Mouse (Mus musculus): ENCODE data around the gene Rerg.

Gene Rerg

DNA sequence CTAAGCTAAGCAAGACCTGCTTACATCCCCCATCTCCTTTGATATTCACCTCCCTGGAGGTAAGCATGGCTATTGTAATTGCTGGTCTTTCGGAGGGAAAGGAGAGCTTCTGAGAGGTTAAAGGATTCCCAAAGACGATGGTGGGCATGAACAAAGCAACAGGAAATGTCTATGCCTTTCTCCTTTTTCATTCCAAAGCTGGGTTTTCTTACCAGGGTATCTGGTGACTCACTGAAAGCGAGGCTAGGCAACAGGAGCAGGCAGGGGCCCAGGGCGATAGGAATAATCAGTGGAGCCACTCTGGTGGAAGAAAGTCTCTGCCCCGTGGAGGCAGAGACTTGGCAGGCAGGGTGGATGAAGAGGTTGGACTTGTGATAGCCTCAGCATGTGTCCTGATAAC lies at the start of gene Rerg:
Rerg (minus strand) TSS at position 272 of the 400 bp plus-strand sequence.
- no peak for DNase-seq (ENCODE audit: low spot score)

DNA sequence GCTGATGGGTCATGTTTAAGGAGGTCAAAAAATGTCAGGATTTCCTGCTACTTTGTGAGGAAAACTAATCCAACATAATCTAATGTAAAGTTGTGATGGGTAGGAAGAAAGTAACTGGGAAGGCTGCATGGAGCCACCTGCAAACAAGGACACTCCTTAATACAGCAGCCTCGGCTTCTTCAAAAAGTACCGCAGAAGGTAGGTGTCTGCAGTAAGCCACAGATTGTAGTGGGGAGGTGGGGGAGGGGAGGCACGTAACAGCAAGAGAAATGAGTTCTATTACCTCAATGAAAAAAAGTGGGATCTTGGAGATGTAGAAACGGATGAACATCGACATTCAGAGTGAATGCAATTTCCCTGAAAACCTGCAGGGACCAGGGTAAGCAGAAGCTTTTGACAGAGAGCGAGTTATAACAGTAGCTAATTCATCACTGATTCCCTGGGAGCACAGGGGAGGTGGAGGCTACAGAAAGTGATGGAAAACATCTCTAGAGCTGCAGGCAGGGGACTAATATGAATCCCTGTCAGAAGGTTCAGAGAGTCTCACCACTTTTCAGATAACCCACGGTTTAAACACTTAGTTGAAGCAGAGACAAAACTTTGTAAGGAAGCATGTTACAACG lies 47.7 kb upstream of the Rerg start:
- no peak for DNase-seq (ENCODE audit: low spot score)

DNA sequence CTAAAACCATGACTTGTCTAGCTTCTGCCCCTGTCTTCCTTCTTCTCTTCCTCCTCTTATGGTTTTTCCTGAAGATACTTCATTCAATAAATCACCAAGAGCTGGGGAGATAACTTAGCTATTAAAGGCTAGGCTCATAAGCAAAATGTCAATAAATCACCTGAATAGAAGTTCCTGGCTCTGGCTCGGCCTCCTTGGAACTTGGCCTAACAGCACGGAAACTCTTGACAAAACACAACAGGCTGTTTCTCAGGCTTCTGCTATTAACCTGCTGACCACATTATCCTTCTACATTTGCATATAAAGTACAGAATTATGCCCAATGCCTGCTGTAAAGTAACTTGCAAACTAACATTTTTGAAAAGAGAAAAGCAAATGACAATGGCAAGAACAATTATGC lies 41.1 kb upstream of the Rerg start:
- no peak for DNase-seq (ENCODE audit: low spot score)

DNA sequence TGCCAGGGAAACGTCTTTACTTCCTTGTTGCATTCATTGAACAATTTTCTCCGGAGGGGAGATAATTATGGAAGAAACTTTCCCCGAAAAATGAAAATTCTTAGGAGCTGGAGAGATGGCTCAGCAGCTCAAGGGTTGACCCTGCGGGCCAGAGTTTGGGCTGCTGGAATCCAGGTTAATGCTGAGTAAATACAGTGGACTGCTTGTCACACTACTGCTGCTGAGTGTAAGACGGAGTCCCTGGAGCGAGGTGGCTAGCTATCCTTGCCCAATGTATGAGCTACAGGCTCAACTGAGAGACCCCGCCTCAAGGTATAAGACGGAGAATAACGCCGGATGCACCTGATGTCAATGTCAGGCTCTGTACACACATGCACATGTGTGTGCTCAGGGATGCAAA lies 40.7 kb upstream of the Rerg start:
- no peak for DNase-seq (ENCODE audit: low spot score)

DNA sequence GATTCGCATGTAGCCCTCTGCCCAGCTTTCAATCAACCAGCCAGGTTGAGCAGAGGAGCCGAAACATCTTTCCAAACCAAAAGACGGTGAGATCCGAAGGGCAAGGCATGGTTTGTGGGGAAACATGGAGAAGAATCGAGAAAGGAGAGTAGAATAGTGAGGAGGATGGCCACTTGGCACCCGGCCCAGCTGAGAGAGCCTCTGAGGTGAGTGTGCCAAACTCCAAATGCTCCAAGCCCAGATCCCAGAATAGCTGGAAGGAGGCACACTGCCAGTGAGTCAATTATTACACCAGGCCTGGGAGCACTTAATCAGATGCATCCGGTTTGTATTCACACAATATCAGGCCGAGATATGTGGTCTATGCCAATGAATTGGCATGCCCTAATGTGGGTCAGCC lies 39.7 kb upstream of the Rerg start:
- no peak for DNase-seq (ENCODE audit: low spot score)

DNA sequence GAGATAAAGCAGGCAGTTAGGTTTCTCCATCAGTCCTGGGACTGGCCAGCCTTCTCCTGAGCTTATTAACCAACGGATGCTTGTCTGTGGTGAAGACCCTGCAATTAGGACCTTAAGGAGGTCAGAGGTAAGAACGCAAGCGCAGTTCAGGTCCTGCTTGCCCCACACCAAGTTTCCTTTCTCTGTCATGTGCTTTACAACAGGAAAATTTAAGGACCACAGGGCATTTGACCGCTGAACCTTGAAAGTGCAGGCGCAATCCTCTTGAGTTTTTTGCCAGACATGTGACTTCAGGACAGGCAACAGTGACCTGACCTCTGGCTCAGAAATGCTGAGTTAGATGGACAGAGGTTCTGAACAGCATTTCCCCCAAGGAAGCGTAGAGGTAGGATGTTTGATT lies 36.8 kb upstream of the Rerg start:
- DNase-seq (ENCODE audit: low spot score): no peak

DNA sequence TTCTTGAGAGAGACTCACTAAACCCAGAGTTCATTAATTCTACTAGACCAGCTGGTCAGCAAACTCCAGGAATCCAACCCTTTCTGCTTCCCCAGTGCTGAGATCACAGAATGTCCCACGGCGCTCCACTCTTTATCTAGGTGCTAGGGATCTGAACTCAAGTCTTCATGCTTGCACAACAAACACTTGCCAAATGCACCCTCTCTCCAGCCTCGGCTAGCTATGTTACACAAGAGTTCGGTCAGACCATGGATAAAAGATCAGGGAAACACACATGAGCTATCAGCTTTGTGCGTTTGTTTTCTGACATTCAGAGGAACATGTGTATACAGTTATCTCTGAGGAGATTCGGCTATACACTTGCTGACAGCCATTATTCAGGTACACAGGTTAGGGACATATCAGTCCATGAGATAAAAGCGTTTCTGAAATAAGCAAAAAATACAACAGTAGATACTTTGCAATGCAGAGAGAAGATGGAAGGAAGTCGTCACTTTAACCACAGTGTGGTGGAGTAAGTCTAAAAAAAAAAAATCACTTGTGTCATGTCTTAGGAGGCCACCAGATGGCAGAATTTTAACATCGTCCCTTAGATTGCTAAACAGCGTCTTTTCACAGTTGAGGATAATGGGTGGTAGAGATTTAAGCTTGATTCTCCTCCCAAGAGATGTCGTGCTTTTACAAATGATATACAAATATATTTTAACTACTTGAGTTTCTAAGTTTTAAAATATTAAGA lies 35.5 kb upstream of the Rerg start:
- DNase-seq (ENCODE audit: low spot score): peak; percentile 73

DNA sequence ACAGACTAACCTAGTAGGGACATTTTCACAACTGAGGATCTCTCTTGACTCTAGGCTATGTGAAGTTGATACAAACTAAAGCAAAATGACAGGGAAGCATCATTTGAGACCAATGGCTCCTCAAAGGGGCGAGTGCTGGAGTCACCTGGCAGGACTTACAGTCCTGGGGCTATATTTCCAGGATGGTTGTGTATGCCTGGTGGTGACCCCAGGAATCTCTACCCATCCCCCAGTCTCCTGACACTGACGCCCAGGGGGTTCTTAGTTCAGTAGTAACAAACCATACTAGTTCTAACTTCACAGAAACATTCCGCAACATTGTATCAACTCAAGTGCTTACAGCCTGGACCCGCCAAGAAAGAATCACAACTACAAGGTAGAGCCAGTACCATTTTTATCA lies 32.4 kb upstream of the Rerg start:
- no peak for DNase-seq (ENCODE audit: low spot score)

DNA sequence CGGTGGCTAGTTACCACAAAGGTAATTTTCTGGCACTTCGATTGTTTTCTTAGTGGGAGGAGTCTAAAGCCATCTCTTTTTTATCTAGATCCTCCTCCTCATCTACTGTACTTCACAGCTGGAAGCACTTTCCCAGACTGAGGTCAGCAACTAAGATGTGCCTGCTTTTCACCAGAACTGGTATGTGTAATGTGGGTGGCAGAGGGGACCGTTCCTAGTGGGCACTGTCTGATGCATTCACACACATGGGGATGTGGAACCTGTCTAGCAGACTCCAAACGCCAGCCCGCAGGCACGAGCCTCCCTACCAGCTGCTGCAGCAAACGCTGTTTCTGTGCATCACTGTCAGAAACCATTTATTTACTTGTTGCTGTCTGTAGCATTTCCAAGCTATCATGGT lies 31.3 kb upstream of the Rerg start:
- DNase-seq (ENCODE audit: low spot score): peak; percentile 44

DNA sequence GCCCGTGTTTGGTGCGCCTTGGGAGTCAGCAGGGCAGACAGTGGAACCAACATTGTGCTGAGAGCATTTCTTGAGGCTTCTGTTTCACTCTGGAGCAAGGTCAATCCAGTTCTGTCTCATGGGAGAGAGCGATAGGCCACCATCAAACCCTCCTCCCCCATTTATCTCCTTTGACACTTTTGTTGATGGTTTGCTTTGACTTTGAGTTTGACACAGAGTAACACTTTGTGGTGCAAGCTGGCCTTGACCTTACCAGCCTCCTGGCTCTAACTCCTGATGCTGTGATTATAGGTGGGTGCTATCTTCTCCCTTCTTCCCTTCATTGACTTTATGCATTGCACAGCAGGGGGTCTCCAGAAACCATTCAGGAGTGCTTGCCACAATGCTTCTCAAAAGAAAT lies 30.9 kb upstream of the Rerg start:
- DNase-seq (ENCODE audit: low spot score): no peak

DNA sequence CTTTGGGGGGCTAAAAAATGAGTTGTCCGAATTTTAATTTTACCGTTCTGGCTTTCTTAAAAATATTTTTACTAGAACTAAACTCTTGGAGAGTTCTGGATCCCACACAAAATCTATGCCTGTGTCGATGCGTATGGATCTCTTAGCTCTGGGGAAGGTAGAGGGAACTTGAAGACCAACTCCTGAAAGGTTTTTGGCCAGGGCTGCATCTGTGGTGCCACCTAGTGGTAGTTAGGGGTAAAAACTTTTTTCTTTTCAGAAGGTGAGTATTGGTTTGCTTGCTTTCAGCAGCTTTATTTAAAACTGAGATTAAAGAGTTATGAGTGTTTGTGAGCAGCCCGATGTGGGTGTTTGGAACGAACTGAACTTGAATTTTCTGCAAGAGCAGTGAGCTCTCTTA lies 21.8 kb upstream of the Rerg start:
- peak; percentile 76 for DNase-seq (ENCODE audit: low spot score)

DNA sequence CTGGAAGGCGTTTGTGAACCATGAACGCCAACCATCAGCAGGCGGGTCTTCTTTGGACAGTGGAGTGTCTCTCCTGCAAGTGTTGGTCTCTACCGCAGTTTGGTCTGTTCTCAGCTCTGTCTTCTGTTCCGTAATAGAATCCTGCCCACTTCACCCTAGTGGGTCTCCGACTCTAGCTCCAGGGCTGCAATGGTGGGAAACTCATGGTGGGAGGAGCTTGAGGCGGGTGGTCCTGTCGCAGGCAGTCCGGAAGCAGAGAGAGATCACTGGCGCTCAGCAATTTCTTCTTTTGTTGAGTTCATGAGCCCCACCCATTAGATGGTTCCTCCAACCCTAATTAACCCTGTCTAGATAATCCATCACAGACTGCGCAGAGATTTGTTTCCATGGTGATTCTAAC lies 20.7 kb upstream of the Rerg start:
- DNase-seq (ENCODE audit: low spot score): no peak

DNA sequence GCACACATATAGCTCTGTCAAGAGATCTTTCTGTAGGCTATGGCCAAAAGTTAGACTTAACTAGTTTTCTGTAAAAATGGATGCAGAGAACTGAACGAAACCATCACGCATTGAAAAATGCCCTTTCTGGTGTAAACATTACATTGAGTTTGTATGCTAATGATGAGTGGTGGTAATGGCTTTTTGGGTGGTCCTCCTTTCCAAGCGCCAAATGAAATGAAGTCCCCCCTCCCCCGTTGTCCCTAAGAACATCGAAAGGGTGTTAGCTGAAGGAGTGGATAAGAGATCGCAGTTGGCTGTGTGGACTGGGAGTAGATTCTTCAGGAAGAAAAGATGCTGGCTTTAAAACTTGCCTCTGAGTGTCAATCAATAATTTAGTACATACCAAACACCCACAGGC lies 20.3 kb upstream of the Rerg start:
- no peak for DNase-seq (ENCODE audit: low spot score)

DNA sequence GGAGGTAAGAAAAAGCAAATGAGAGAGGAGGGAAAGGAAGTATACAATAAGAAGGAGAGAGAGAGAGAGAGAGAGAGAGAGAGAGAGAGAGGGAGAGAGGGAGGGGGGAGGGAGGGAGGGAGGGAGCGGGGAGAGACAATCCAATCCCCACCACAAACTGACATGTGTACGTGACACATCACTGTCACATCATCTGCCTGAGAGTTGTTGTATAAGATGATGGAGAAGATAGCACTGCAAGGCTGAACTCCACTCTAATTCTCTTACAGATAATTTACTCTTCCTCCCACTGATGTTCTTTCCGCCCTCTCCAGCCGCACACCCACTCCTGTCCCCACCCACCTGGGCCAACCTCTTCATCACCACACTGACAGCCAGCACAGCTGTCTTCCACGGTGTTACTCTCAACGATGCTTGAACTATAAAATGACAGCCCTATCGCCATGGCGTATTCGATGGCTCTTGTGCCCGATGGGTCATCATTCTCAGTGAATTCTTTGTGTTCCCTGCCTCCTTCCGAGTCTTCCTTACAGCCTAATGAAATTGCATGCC lies 18.2 kb upstream of the Rerg start:
- no peak for DNase-seq (ENCODE audit: low spot score)

DNA sequence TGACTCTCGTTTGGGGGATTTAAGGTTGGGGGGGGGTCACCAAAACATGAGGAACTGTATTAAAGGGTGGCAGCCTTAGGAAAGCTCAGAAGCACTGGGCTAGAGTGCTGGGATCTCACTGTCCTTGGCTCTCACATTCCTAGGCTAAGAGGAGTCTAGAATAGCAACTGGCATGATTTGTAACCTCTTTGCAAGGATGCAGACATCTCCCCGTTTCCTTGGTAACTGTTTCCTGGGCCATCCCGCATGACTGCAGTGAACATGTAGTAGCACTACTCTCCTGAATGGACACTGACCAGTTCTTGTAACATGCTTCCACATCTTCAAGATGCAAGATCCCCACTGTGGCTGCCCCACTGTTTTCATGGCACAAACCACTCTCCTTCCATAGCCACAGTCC lies 17.1 kb upstream of the Rerg start:
- no peak for DNase-seq (ENCODE audit: low spot score)

DNA sequence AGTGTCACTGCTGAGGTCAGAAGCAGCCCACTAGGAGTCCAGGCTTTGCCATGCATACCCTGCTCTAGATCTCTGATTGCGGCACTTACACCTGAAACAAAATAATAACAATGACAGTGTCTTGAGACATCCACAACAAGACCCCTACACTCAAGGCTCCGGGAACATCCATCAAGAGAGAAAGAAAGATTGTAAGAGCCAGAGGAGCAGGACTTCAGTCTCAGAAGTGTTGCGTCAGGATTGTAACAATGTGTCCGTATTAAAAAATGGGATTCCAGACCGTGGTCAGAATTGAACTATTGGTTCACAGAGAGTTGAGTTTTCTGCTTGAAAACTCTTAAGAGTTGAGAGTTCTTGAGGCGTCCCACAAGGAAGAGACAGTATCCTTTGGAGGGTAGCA lies 10.3 kb upstream of the Rerg start:
- no peak for DNase-seq (ENCODE audit: low spot score)

DNA sequence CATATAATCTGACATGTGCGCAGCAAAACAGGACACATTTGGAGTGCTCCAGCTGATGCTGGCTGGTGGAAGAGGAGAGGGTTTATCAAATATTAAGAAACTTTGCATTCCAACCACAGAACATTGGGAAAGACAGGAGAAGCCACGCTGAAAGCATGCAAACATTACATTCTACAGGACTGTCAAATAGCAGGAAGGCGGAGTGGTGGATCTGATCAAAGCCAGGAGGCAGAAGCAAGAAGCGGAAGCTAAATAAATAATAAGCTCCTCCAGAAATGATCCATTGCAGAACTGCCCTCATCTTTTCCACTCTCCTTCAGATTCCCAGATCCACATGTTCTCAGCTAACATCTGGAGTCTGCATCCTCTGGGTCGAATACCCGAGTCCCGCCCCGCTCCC lies 9.8 kb upstream of the Rerg start:
- DNase-seq (ENCODE audit: low spot score): no peak

DNA sequence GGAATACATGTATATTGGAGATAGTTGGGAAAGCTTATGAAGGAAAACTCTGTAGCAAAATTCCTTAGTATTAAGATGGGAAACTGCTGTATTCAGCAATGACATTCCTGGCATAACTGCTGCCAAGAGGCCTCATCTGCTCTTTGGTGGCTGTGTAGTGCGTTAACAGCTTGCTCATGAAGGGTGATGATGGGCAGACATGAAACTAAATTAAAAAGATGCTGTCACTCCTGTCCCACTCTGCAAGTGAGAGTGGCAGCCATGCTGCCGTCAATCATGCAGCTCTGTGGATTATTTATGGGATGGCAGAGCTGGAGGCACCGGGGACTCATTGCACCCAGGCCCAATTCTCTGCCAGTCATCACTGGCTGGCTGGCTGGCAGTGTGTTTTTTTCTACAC lies 8.7 kb upstream of the Rerg start:
- DNase-seq (ENCODE audit: low spot score): no peak

DNA sequence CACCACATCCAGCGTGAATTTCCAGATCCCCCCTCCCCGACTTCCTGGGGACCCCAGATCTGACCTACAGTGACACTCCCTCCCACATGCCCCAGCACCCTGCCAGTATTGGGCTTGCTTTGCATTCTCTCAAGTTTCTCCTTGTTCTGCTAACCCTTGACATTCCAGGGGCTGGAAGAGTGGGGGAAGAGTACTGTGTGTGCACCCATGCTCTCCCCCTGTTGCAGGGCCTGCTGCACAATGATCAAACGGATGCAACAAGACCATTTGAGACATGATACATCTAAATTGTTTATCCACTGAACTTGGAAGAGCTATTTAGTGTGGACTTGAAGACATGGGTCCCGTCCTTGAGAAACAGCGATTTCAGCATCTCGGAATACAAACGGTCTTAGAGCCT lies 349 bp upstream of the Rerg start:
- DNase-seq (ENCODE audit: low spot score): no peak

DNA sequence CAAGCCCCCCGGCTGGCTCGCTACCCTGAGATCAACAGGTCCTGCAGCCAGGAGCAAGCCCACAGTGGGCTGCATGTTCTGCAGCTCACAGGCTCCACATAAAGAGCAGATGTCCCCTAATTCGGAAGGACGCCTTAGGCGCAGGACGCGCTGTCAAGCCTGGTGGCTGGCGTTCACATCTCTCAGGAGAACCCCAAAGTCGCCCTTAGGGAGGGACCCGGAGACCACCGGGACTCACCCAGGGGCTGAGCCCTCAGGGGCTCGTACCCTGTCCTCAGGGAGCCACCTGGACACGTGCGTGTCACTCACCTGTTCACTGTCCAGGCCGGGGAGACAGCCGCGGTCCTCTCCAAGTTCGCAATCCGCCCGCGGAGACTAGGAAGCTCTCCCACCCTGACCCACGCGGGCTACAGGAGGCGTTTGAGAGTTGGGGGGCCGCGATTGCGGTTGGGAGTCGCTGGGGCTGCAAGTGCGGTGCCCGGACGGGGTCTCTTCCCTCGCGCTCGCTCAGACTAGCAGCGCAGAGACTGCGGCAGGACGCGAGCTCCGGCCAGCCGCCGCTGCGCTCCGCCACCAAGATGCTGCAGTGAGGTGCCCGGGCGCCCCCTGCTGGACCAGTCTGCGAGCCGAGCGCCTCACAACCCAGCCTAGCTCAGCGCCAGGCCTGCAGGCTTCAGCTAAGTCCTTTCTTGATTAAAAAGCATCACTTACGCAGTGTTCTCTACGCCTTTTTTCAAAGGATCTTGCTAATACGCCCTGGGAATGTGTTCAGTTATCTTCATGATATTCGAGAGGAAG lies 927 bp downstream of the Rerg start:
- peak; percentile 94 for DNase-seq (ENCODE audit: low spot score)

DNA sequence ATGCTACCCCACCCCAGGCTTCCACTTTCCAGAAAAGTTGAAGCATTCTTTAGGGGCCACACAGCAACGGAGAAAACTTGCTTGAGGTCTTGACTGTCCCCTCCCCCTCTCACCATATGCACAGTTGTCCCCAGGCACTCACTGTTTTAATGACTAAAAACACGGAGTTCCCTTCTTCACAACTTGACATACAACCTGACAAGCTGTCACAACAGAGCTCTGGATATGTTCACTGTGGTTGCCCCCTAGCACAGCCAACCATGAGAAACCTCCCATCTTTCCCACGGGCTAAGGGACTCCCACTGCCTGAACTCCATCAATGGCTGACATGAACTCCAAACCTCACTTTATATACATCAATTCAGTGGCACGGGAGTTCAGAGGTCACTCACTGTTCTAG lies 3.5 kb downstream of the Rerg start:
- DNase-seq (ENCODE audit: low spot score): no peak

DNA sequence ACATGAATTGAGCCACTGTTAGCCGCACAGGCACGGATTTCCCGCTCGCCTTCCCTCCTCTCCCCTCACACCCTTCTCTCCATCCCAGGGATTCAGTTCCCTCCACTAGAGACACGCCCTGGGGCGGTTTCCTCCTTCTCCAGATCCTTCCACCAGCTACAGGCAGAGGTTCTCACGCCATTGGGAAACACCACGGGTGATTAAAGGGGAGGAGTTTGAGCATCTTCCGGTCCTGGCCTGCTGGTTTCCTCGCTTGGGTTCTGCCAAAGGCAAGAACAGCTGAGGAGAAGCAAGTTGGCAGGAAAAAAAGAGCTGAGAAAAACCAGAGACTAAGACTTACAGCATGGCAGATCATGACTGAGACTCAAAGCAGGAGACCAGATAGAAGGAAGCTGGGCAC lies 6.7 kb downstream of the Rerg start:
- no peak for DNase-seq (ENCODE audit: low spot score)

DNA sequence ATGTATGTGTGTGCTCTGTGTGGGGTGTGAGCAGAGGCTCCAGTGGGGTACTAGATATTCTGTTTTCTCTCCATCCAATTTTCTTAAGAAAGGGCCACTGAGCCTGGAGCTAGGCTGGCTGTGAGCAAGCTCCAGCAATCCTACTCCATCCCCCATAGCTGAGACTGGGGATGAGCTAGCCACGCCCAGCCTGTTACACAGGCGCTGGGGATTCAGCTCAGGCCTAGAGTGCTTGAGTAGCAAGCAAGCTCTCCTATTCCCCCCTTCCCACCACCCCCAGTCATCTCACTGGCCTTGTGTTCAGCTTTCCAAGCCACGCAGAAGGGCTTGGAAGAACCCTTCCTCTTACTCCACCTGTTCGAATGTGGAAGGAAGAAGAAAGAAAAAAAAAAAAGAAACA lies 7.2 kb downstream of the Rerg start:
- DNase-seq (ENCODE audit: low spot score): no peak

Data from retina, embryonic 14.5 days (tissue).